In genomic region chr10:57636970-57637369, GRCm38 (mm10) we compare ENCODE assay signal across 24 mouse cellular contexts. TPM values are rescaled to one million over a fixed set of nuclear protein-coding genes. Genes with fewer than 3 reads are reported as not detected.
DNase-seq lines count a peak whose midpoint lies in the region; ATAC-seq and TF ChIP-seq lines count a peak whose summit lies in the region.
"Had no signal": no experiment of that assay in that cellular context is flagged by ENCODE, and none has a peak within 500 bp of the region (broad histone marks: within the 10 kb centered on the region; RNA-seq: fewer than 3 reads in every experiment).

No protein-coding gene starts in this region.

- no peaks in the 10 kb centered on the region for H3K4me1 ChIP-seq in lung, postnatal 0 days (ENCODE audit: insufficient read depth, low read depth, low read length)

- TF ChIP-seq EP300 in lung, postnatal 0 days (IDR thresholded peaks at IDR 0.05), result no peak

- TF ChIP-seq CTCF in lung, postnatal 0 days (IDR thresholded peaks at IDR 0.05), result no peak

- 26% methylated on average over 4 of the region's 4 CpGs for WGBS in lung, postnatal 0 days
- 13% methylated on average over 4 of the region's 4 CpGs for WGBS in macrophage (ENCODE audit: missing documents)

- no peaks in the 10 kb centered on the region for H3K79me2 ChIP-seq in macrophage (ENCODE audit: inconsistent target)

- peaks cover 2% of the 10 kb centered on the region; the same call in 1 of the 2 replicates for H3K27me3 ChIP-seq in lung, postnatal 0 days (replicated peaks; ENCODE audit: insufficient read depth, low read length)
- H3K27me3 ChIP-seq in splenic B cell, adult 2 months (ENCODE audit: control insufficient read depth, insufficient read depth, low read length, poor library complexity, severe bottlenecking), result no peaks in the 10 kb centered on the region
- H3K27me3 ChIP-seq: neural tube, embryonic 12.5 days had no signal

- no peaks in the 10 kb centered on the region for H3K9me3 ChIP-seq in lung, postnatal 0 days (ENCODE audit: low read length)
- H3K9me3 ChIP-seq: limb, embryonic 12.5 days; neural tube, embryonic 12.5 days had no signal

- H3K4me2 ChIP-seq in lung, postnatal 0 days (replicated peaks; ENCODE audit: low read depth, low read length), result no peak overlapping the region
- H3K4me2 ChIP-seq: hindbrain, embryonic 14.5 days; limb, embryonic 12.5 days; liver, embryonic 11.5 days; midbrain, embryonic 11.5 days; neural tube, embryonic 12.5 days had no signal

- peak; percentile 7 for DNase-seq in lung, postnatal 0 days (ENCODE audit: low spot score)
- DNase-seq in lung, postnatal 4 days, result no peak
- DNase-seq in brain, adult 2 months (ENCODE audit: low read depth, low spot score), result peak; percentile 45
- peak; percentile 36 for DNase-seq in splenic B cell, adult 2 months (ENCODE audit: low read depth, low spot score)
- DNase-seq in T-cell, adult 2 months (ENCODE audit: low spot score), result no peak
- no peak for DNase-seq in thymus, postnatal 10 days (ENCODE audit: low spot score in 2 of 2)
- DNase-seq: adrenal gland, adult 8-10 months; cerebellum, adult 11 months; forebrain, postnatal 0 days; heart, postnatal 36 days; kidney, adult 9 months; kidney, postnatal 14 days; thymus, postnatal 14 days had no signal

- H3K9ac ChIP-seq in lung, postnatal 0 days (replicated peaks; ENCODE audit: low read depth), result no peak overlapping the region
- H3K9ac ChIP-seq: forebrain, postnatal 0 days; hindbrain, embryonic 14.5 days; limb, embryonic 12.5 days; neural tube, embryonic 12.5 days had no signal

- no peak overlapping the region for H3K27ac ChIP-seq in lung, postnatal 0 days (ENCODE audit: low read length)
- H3K27ac ChIP-seq in macrophage, result peak overlapping the region; percentile 36
- H3K27ac ChIP-seq: hindbrain, embryonic 14.5 days; left cerebral cortex, adult 2 months; limb, embryonic 12.5 days; neural tube, embryonic 12.5 days had no signal

- no peak for ATAC-seq in lung, postnatal 0 days
- ATAC-seq: forebrain, postnatal 0 days; intestine, postnatal 0 days had no signal

- H3K4me3 ChIP-seq in lung, postnatal 0 days (ENCODE audit: low read depth, low read length), result no peak overlapping the region
- no peak overlapping the region for H3K4me3 ChIP-seq in macrophage (ENCODE audit: inconsistent target)
- H3K4me3 ChIP-seq: erythroblast, embryonic 14.5 days; left cerebral cortex, adult 2 months; limb, embryonic 12.5 days; myocyte; neural tube, embryonic 12.5 days had no signal

- H3K36me3 ChIP-seq in lung, postnatal 0 days (ENCODE audit: insufficient read depth, low read length), result no peaks in the 10 kb centered on the region
- H3K36me3 ChIP-seq in macrophage (ENCODE audit: inconsistent target), result no peaks in the 10 kb centered on the region
- no peaks in the 10 kb centered on the region; the same call in 1 of the 2 replicates for H3K36me3 ChIP-seq in splenic B cell, adult 2 months (ENCODE audit: control insufficient read depth, insufficient read depth, low read length, poor library complexity, severe bottlenecking)
- H3K36me3 ChIP-seq: limb, embryonic 12.5 days; neural tube, embryonic 12.5 days had no signal

RNA-seq across cellular contexts. Expression of gene Pkib, which starts 5.2 kb away (rescaled TPM):
- polyA plus RNA-seq in lung, postnatal 0 days (2015; fragmentation: Nextera tagmentation; extraction: Ambion mirVana), result 2.2 and 3.5 TPM in 2 replicates
- total RNA-seq in macrophage (2018; cell fraction: chromatin; rRNA removed), result 10 to 100 TPM in 11 of 26 experiments, 1 to 10 TPM in 14, under 1 TPM in 1; 0.80 to 44.6 (median 8.4) TPM
- total RNA-seq in macrophage (2018; cell fraction: cytosol; rRNA removed), result 10 to 100 TPM; 26.9 to 55.6 (median 43.4) TPM
- 10 to 100 TPM in 21 of 26 experiments, 1 to 10 TPM in 5; 6.0 to 68.5 (median 17.9) TPM for total RNA-seq in macrophage (2018; cell fraction: nucleus; rRNA removed)
- polyA plus RNA-seq in macrophage (2018), result 38.3 to 44.2 TPM (median 42.5 TPM) in 3 replicates
- total RNA-seq: gastrocnemius, adult 8-10 months had no signal
- polyA plus RNA-seq: erythroblast, embryonic 14.5 days; myocyte had no signal

Comparison
In these comparisons a context has a peak if more than half of its experiments do, and no peak if none do; other contexts are left out.
1. DNase-seq: peak in lung, postnatal 0 days (single experiment), brain, adult 2 months (single experiment) and splenic B cell, adult 2 months (single experiment); none in lung, postnatal 4 days (0 of 2), T-cell, adult 2 months (single experiment) and thymus, postnatal 10 days (0 of 2).